Mouse (Mus musculus): ENCODE data around the gene Bbs5. TPM values are rescaled to one million over a fixed set of nuclear protein-coding genes. Genes with fewer than 3 reads are reported as not detected.
"Not testable (repeated sequence)": the region's sequence is repeated elsewhere in the genome, so short reads cannot be mapped to it uniquely, and the experiment has no call there.

The Bbs5 gene
- polyA plus RNA-seq, 1 experiment from 2014 or later = 3.9 TPM

DNA sequence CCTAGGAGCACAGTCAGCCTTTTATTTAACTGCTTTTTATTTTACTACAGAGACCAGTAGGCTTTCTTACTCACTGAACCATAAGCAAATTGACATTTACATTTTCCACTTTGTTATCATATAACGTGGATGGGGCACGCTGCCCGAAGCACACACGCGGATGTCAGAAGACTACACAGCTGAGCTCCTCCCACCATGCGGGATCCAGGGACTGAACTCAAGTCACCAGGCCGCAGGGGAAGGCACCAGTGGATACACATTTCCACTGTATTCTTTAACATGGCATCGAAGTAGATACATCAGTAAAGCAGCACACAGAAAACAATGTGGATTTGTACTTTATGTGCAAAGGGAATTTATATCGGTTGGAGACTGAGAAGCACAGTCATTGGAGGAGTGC is 28.3 kb downstream of the Bbs5 start:
- no peak overlapping the region for H3K4me2 ChIP-seq (ENCODE audit: low read depth, low read length)
- DNase-seq = no peak
- H3K27ac ChIP-seq (ENCODE audit: low read depth) = no peak overlapping the region
- ATAC-seq = no peak
- H3K36me3 ChIP-seq (replicated peaks; ENCODE audit: insufficient read depth, low read length) = no peaks in the 10 kb centered on the region
- TF ChIP-seq CTCF (IDR thresholded peaks at IDR 0.05; ENCODE audit: low read depth) = no peak
- no peak for TF ChIP-seq EP300 (IDR thresholded peaks at IDR 0.05; ENCODE audit: low read depth)
- no peak overlapping the region for H3K4me3 ChIP-seq (ENCODE audit: low read depth, low read length)
- H3K4me1 ChIP-seq (ENCODE audit: insufficient read depth) = no peaks in the 10 kb centered on the region
- no peak overlapping the region for H3K9ac ChIP-seq (replicated peaks)
- 83% methylated on average over 9 of the region's 9 CpGs for WGBS (ENCODE audit: insufficient replicate concordance)
- no peaks in the 10 kb centered on the region for H3K27me3 ChIP-seq (ENCODE audit: insufficient read depth, low read length)
- no peaks in the 10 kb centered on the region for H3K9me3 ChIP-seq (ENCODE audit: low read length)

DNA sequence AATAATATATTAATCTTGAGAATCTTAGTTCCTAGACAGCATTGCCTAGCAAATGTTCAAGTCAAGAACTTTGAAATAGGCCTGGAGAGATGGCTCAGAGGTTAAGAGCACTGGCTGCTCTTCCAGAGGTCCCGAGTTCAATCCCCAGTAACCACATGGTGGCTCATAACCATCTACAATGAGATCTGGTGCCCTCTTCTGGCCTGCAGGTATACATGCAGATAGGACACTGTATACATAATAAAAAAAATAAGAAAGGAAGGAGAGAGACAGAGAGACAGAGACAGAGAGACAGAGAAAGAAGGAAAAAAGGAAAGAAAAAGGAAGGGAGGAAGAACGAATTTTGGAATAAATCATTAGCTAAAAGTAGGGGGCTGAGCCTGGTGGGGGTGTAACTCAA is 29.7 kb downstream of the Bbs5 start:
- TF ChIP-seq EP300 (IDR thresholded peaks at IDR 0.05; ENCODE audit: low read depth) (no peak), CTCF (IDR thresholded peaks at IDR 0.05; ENCODE audit: low read depth) (peak; percentile 58)
- no peak overlapping the region for H3K27ac ChIP-seq (ENCODE audit: low read depth)
- H3K9me3 ChIP-seq (ENCODE audit: low read length) = no peaks in the 10 kb centered on the region
- H3K4me1 ChIP-seq (ENCODE audit: insufficient read depth) = no peaks in the 10 kb centered on the region
- no peak overlapping the region for H3K4me3 ChIP-seq (ENCODE audit: low read depth, low read length)
- no peak for DNase-seq
- 32% methylated on average over 2 of the region's 2 CpGs for WGBS (ENCODE audit: insufficient replicate concordance)
- no peak for ATAC-seq
- no peak overlapping the region for H3K9ac ChIP-seq (replicated peaks)
- no peaks in the 10 kb centered on the region for H3K36me3 ChIP-seq (replicated peaks; ENCODE audit: insufficient read depth, low read length)
- no peaks in the 10 kb centered on the region for H3K27me3 ChIP-seq (ENCODE audit: insufficient read depth, low read length)
- H3K4me2 ChIP-seq (ENCODE audit: low read depth, low read length) = no peak overlapping the region

DNA sequence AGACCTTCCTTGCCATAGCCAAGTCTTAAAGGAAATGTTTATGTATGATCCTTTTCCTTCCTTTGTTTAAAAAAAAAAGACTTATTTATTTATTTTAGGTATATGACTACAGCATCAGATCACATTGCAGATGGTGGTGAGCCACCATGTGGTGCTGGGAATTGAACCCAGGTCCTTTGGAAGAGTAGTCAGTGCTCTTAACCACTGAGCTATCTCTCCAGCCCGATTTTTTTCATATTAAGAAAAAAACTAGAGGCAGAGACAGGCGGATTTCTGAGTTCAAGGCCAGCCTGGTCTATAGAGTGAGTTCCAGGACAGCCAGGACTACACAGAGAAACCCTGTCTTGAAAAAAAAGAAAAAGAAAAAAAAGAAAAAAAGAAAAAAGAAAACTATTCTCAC is 30.2 kb downstream of the Bbs5 start:
- not testable (repeated sequence) for H3K27ac ChIP-seq (ENCODE audit: low read depth); H3K4me2 ChIP-seq (ENCODE audit: low read depth, low read length); H3K4me3 ChIP-seq (ENCODE audit: low read depth, low read length); H3K36me3 ChIP-seq (replicated peaks; ENCODE audit: insufficient read depth, low read length); ATAC-seq; H3K4me1 ChIP-seq (ENCODE audit: insufficient read depth); H3K9ac ChIP-seq (replicated peaks); H3K27me3 ChIP-seq (ENCODE audit: insufficient read depth, low read length); DNase-seq; H3K9me3 ChIP-seq (ENCODE audit: low read length)
- WGBS (ENCODE audit: insufficient replicate concordance) = 73% methylated on average over 2 of the region's 2 CpGs

DNA sequence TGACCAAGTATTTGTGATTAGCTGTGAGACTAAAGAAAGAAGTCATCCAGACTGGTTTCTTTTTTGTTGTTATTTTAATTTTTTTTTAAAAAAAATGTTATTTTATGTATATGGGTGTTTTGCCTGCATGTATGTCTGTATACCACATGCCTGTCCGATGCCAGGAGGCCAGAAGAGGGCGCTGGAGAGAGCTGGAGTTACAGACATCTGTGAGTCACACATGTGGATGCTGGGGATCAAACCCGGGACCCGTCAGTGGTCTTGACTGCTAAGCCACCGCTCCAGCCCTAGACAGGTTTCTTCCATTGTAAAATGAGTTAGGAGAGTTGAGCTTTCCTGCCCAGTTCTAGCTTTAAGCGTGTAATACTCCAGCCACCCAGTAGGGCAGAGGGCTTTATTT is 33.0 kb downstream of the Bbs5 start:
- no peaks in the 10 kb centered on the region for H3K27me3 ChIP-seq (ENCODE audit: insufficient read depth, low read length)
- H3K9me3 ChIP-seq (ENCODE audit: low read length) = no peaks in the 10 kb centered on the region
- peak; percentile 43 for DNase-seq
- 64% methylated on average over 6 of the region's 6 CpGs for WGBS (ENCODE audit: insufficient replicate concordance)
- no peaks in the 10 kb centered on the region for H3K36me3 ChIP-seq (replicated peaks; ENCODE audit: insufficient read depth, low read length)
- H3K4me2 ChIP-seq (ENCODE audit: low read depth, low read length) = no peak overlapping the region
- no peak overlapping the region for H3K9ac ChIP-seq (replicated peaks)
- no peaks in the 10 kb centered on the region for H3K4me1 ChIP-seq (ENCODE audit: insufficient read depth)
- no peak overlapping the region for H3K4me3 ChIP-seq (ENCODE audit: low read depth, low read length)
- TF ChIP-seq CTCF (IDR thresholded peaks at IDR 0.05; ENCODE audit: low read depth) (peak; percentile 37), EP300 (IDR thresholded peaks at IDR 0.05; ENCODE audit: low read depth) (no peak)
- no peak overlapping the region for H3K27ac ChIP-seq (ENCODE audit: low read depth)
- no peak for ATAC-seq

DNA sequence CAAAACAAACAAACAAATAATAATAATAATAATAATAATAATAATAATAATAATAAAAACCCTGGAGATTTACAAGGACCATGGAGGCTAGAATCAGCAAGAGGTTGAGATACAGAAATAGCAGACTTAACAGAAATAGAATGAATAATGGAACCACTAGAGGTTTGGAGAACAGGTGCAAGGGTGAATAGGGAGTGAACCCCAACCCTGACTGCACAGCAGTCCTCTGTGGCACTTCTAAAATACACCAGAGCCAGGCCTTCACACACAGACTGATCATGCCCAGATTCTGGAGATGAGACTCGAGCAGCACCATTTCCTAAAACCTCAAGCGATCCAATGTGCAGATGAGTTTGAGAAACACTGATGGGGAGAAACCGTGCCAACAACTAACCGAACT is 35.0 kb downstream of the Bbs5 start:
- no peaks in the 10 kb centered on the region for H3K27me3 ChIP-seq (ENCODE audit: insufficient read depth, low read length)
- ATAC-seq (no peak), DNase-seq (no peak)
- no peak overlapping the region for H3K4me2 ChIP-seq (ENCODE audit: low read depth, low read length)
- no peaks in the 10 kb centered on the region for H3K4me1 ChIP-seq (ENCODE audit: insufficient read depth)
- TF ChIP-seq CTCF (IDR thresholded peaks at IDR 0.05; ENCODE audit: low read depth) = no peak
- TF ChIP-seq EP300 (IDR thresholded peaks at IDR 0.05; ENCODE audit: low read depth) = no peak
- H3K36me3 ChIP-seq (replicated peaks; ENCODE audit: insufficient read depth, low read length) = no peaks in the 10 kb centered on the region
- H3K4me3 ChIP-seq (ENCODE audit: low read depth, low read length) = no peak overlapping the region
- no peaks in the 10 kb centered on the region for H3K9me3 ChIP-seq (ENCODE audit: low read length)
- WGBS (ENCODE audit: insufficient replicate concordance) = 82% methylated on average over 4 of the region's 4 CpGs
- no peak overlapping the region for H3K27ac ChIP-seq (ENCODE audit: low read depth)
- no peak overlapping the region for H3K9ac ChIP-seq (replicated peaks)

DNA sequence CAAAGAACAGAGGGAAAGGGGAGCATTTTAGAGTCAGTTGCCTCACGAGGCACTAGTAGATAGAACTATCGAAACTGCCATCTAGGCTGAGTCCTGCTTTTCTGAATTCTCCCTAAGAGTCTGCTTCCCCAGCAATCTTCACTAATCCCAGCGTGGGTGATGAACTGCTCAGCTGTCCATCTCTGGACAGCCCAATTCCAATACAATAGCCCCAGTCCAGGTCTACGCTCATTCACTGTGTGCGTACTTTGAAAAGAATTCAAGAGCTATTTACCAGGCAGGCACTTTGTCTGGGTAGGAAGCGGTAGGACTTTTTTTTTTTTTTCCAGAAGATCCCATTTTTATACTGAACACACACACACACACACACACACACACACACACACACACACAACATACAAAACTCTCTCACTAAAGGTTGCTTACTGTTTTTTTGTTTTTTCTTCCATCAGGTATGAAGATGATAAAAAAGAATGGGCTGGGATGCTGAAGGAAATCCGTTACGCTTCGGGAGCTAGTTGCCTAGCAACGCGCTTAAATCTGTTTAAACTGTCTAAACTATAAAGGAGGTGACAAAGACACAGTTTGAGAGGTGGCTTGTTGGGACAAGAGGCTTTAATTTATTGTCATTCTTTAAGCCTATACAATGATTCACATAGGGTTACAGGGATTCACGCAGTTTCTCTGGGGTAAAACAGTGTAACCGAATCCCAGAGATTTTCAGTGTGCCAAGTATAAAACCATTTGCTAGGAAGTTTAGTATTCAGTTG is 36.2 kb downstream of the Bbs5 start:
- WGBS (ENCODE audit: insufficient replicate concordance) = 84% methylated on average over 13 of the region's 13 CpGs
- Histone ChIP-seq H3K4me1 (ENCODE audit: insufficient read depth) (no peaks in the 10 kb centered on the region), H3K4me3 (ENCODE audit: low read depth, low read length) (no peak overlapping the region), H3K36me3 (replicated peaks; ENCODE audit: insufficient read depth, low read length) (no peaks in the 10 kb centered on the region; the same call in 1 of the 2 replicates), H3K27ac (ENCODE audit: low read depth) (no peak overlapping the region), H3K9ac (replicated peaks) (no peak overlapping the region), H3K4me2 (ENCODE audit: low read depth, low read length) (no peak overlapping the region), H3K9me3 (ENCODE audit: low read length) (no peaks in the 10 kb centered on the region), H3K27me3 (ENCODE audit: insufficient read depth, low read length) (no peaks in the 10 kb centered on the region)
- ATAC-seq (no peak), DNase-seq (no peak)
- TF ChIP-seq CTCF (IDR thresholded peaks at IDR 0.05; ENCODE audit: low read depth) (no peak), EP300 (IDR thresholded peaks at IDR 0.05; ENCODE audit: low read depth) (no peak)

Measured in liver, postnatal 0 days (tissue).